Mouse (Mus musculus): ENCODE measurements at regions not wholly inside any gene's neighbourhood (a gene's known extent, or its start where the extent isn't known, plus 50 kb on each side); places are given as distances from the start of the nearest gene placed in this dataset.

DNA sequence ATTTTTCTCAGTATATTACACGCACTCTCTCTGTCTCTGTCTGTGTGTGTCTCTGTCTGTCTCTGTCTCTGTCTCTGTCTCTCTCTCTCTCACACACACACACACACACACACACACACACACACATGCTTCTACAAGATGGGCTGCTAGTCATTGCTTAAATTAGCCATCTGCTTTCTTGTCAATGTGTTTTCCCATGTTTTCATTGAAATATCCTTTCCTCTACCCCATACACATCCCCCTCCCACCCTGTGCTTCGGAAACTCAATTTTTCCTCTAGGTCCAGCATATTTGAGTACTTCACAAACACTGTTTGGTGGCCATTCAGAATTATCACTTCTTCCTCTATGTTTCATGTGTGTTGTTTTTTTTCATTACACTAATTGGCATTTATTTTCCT is 263.4 kb upstream of the Zfp804b start:
- no peaks in the 10 kb centered on the region for H3K27me3 ChIP-seq (ENCODE audit: control insufficient read depth in 1 of 2, insufficient read depth in 2 of 2, low read length in 2 of 2)
- no peak overlapping the region for H3K9ac ChIP-seq (ENCODE audit: control insufficient read depth, low read depth, low read length, poor library complexity, severe bottlenecking)
- no peaks in the 10 kb centered on the region for H3K9me3 ChIP-seq (replicated peaks; ENCODE audit: insufficient read depth, low read length)
- TF ChIP-seq JUND (IDR thresholded peaks at IDR 0.05; ENCODE audit: low read depth, low read length): no peak
- no peak for TF ChIP-seq MYC (IDR thresholded peaks at IDR 0.05; ENCODE audit: low read depth, low read length)
- TF ChIP-seq ZKSCAN1 (IDR thresholded peaks at IDR 0.05; ENCODE audit: low read depth, low read length): no peak
- TF ChIP-seq ZMIZ1 (IDR thresholded peaks at IDR 0.05; ENCODE audit: low read depth, low read length): no peak
- no peak for TF ChIP-seq MAX (IDR thresholded peaks at IDR 0.05; ENCODE audit: low read length)
- no peak for TF ChIP-seq POLR2AphosphoS2 (IDR thresholded peaks at IDR 0.05; ENCODE audit: low read length)
- TF ChIP-seq NRF1 (IDR thresholded peaks at IDR 0.05; ENCODE audit: insufficient read depth, low read depth, low read length, poor library complexity, severe bottlenecking): no peak
- TF ChIP-seq E2F4 (IDR thresholded peaks at IDR 0.05; ENCODE audit: borderline replicate concordance, low read depth, low read length): no peak
- TF ChIP-seq ELF1 (IDR thresholded peaks at IDR 0.05; ENCODE audit: low read depth, low read length): no peak
- no peak for TF ChIP-seq ZC3H11A (IDR thresholded peaks at IDR 0.05; ENCODE audit: low read depth, low read length)
- TF ChIP-seq TCF12 (IDR thresholded peaks at IDR 0.05; ENCODE audit: low read depth, low read length): no peak
- no peak for TF ChIP-seq ZNF384 (IDR thresholded peaks at IDR 0.05; ENCODE audit: low read depth, low read length)
- TF ChIP-seq TBP (IDR thresholded peaks at IDR 0.05; ENCODE audit: low read depth, low read length): no peak
- no peak for TF ChIP-seq HCFC1 (IDR thresholded peaks at IDR 0.05; ENCODE audit: low read depth, low read length)
- TF ChIP-seq MEF2A (IDR thresholded peaks at IDR 0.05; ENCODE audit: extremely low read depth, insufficient replicate concordance, low read depth, low read length, poor library complexity, severe bottlenecking): no peak
- no peak for DNase-seq (ENCODE audit: low read depth, low spot score)
- H3K4me1 ChIP-seq (ENCODE audit: control insufficient read depth in 1 of 2, insufficient read depth in 2 of 2, low read length in 2 of 2): no peaks in the 10 kb centered on the region
- H3K36me3 ChIP-seq (ENCODE audit: control insufficient read depth in 1 of 2, insufficient read depth in 2 of 2, low read length in 2 of 2): no peaks in the 10 kb centered on the region
- H3K79me2 ChIP-seq (ENCODE audit: control insufficient read depth, insufficient read depth, low read length, poor library complexity): no peaks in the 10 kb centered on the region
- H3K4me3 ChIP-seq (ENCODE audit: control insufficient read depth in 1 of 2, insufficient read depth in 1 of 2, low read depth in 2 of 2, low read length in 2 of 2): no peak overlapping the region
- no peak overlapping the region for H3K27ac ChIP-seq (ENCODE audit: control insufficient read depth, low read depth, low read length)

- Histone ChIP-seq H3K9ac (ENCODE audit: control insufficient read depth, low read depth, low read length, poor library complexity, severe bottlenecking) (no peak overlapping the region), H3K4me3 (ENCODE audit: control insufficient read depth in 1 of 2, insufficient read depth in 1 of 2, low read depth in 2 of 2, low read length in 2 of 2) (no peak overlapping the region), H3K27me3 (ENCODE audit: control insufficient read depth in 1 of 2, insufficient read depth in 2 of 2, low read length in 2 of 2) (no peaks in the 10 kb centered on the region), H3K4me1 (ENCODE audit: control insufficient read depth in 1 of 2, insufficient read depth in 2 of 2, low read length in 2 of 2) (no peaks in the 10 kb centered on the region), H3K36me3 (ENCODE audit: control insufficient read depth in 1 of 2, insufficient read depth in 2 of 2, low read length in 2 of 2) (no peaks in the 10 kb centered on the region), H3K27ac (ENCODE audit: control insufficient read depth, low read depth, low read length) (no peak overlapping the region), H3K9me3 (replicated peaks; ENCODE audit: insufficient read depth, low read length) (no peaks in the 10 kb centered on the region), H3K79me2 (ENCODE audit: control insufficient read depth, insufficient read depth, low read length, poor library complexity) (no peaks in the 10 kb centered on the region)
- TF ChIP-seq TCF12 (IDR thresholded peaks at IDR 0.05; ENCODE audit: low read depth, low read length): no peak
- TF ChIP-seq NELFE (IDR thresholded peaks at IDR 0.05; ENCODE audit: low read depth, low read length): no peak
- DNase-seq (ENCODE audit: low read depth, low spot score): no peak
Observed at GRCm38 (mm10) chr5:7655280-7655679, 305.0 kb upstream of the Steap4 start.

All from MEL (cell line).